Mouse (Mus musculus): Measurements from ENCODE around the gene Prm3. TPM values are rescaled to one million over a fixed set of nuclear protein-coding genes. Genes with fewer than 3 reads are reported as not detected.

Gene Prm3
- total and polyA plus RNA-seq, 3 experiments, result 0.41 TPM; not detected in 2

GRCm38 (mm10) chr16:10834911-10835587 is 44.3 kb upstream of the Prm3 start, which contains the start of gene Rmi2:
Gene Rmi2 (plus strand): TSS chr16:10835059.
- TF ChIP-seq POLR2A (IDR thresholded peaks at IDR 0.05; ENCODE audit: insufficient read depth, low read depth, low read length) (no peak), CTCF (IDR thresholded peaks at IDR 0.05) (peak; percentile 17; the same call in 1 of the 2 replicates)
- WGBS, result 2% methylated on average over 69 of the region's 69 CpGs
- Histone ChIP-seq H3K9ac (ENCODE audit: low read depth, low read length) (peak within 1 kb of the TSS; percentile 68), H3K27me3 (ENCODE audit: control insufficient read depth, insufficient read depth, low read length) (no peaks in the 10 kb centered on the region), H3K4me3 (peak within 1 kb of the TSS; percentile 63), H3K36me3 (ENCODE audit: control insufficient read depth, insufficient read depth, low read length) (no peaks in the 10 kb centered on the region), H3K4me1 (ENCODE audit: control insufficient read depth, insufficient read depth, low read length) (peaks cover 5% of the 10 kb centered on the region), H3K27ac (no peak within 1 kb of the TSS), H3K79me2 (replicated peaks; ENCODE audit: control insufficient read depth, insufficient read depth, low read length) (no peaks in the 10 kb centered on the region)
- DNase-seq, result peak; percentile 90 to 91
- intact Hi-C loops (cut with DNase I), result no loop called here

GRCm38 (mm10) chr16:10834542-10834910 is 43.8 kb upstream of the Prm3 start:
- WGBS, result 4% methylated on average over 12 of the region's 12 CpGs
- Histone ChIP-seq H3K27ac (no peak overlapping the region), H3K79me2 (replicated peaks; ENCODE audit: control insufficient read depth, insufficient read depth, low read length) (no peaks in the 10 kb centered on the region), H3K27me3 (ENCODE audit: control insufficient read depth, insufficient read depth, low read length) (no peaks in the 10 kb centered on the region), H3K4me1 (ENCODE audit: control insufficient read depth, insufficient read depth, low read length) (peaks cover 5% of the 10 kb centered on the region), H3K36me3 (ENCODE audit: control insufficient read depth, insufficient read depth, low read length) (no peaks in the 10 kb centered on the region), H3K4me3 (peak overlapping the region; percentile 63), H3K9ac (ENCODE audit: low read depth, low read length) (no peak overlapping the region)
- DNase-seq, result no peak
- intact Hi-C loops (cut with DNase I), result no loop called here
- no peak for TF ChIP-seq CTCF (IDR thresholded peaks at IDR 0.05)
- no peak for TF ChIP-seq EP300 (IDR thresholded peaks at IDR 0.05; ENCODE audit: insufficient read depth, low read depth, low read length)
- TF ChIP-seq POLR2A (IDR thresholded peaks at IDR 0.05; ENCODE audit: insufficient read depth, low read depth, low read length), result no peak

GRCm38 (mm10) chr16:10828461-10828805 is 37.7 kb upstream of the Prm3 start:
- Histone ChIP-seq H3K9ac (ENCODE audit: low read depth, low read length) (no peak overlapping the region), H3K4me3 (no peak overlapping the region), H3K27me3 (ENCODE audit: control insufficient read depth, insufficient read depth, low read length) (no peaks in the 10 kb centered on the region; the same call in 1 of the 2 replicates), H3K79me2 (replicated peaks; ENCODE audit: control insufficient read depth, insufficient read depth, low read length) (no peaks in the 10 kb centered on the region), H3K27ac (no peak overlapping the region), H3K4me1 (ENCODE audit: control insufficient read depth, insufficient read depth, low read length) (peaks cover 4% of the 10 kb centered on the region; the same call in 1 of the 2 replicates), H3K36me3 (ENCODE audit: control insufficient read depth, insufficient read depth, low read length) (no peaks in the 10 kb centered on the region)
- no peak for DNase-seq
- no peak for TF ChIP-seq POLR2A (IDR thresholded peaks at IDR 0.05; ENCODE audit: insufficient read depth, low read depth, low read length)
- no peak for TF ChIP-seq EP300 (IDR thresholded peaks at IDR 0.05; ENCODE audit: insufficient read depth, low read depth, low read length)
- no peak for TF ChIP-seq CTCF (IDR thresholded peaks at IDR 0.05)
- 73% methylated on average over 4 of the region's 4 CpGs for WGBS
- intact Hi-C loops (cut with DNase I), result no loop called here

GRCm38 (mm10) chr16:10827766-10828460 is 37.2 kb upstream of the Prm3 start:
- H3K4me1 ChIP-seq (ENCODE audit: control insufficient read depth, insufficient read depth, low read length), result peaks cover 4% of the 10 kb centered on the region; the same call in 1 of the 2 replicates
- intact Hi-C loops (cut with DNase I), result no loop called here
- H3K79me2 ChIP-seq (replicated peaks; ENCODE audit: control insufficient read depth, insufficient read depth, low read length), result no peaks in the 10 kb centered on the region
- 84% methylated on average over 7 of the region's 7 CpGs for WGBS
- H3K9ac ChIP-seq (ENCODE audit: low read depth, low read length), result no peak overlapping the region
- H3K4me3 ChIP-seq, result no peak overlapping the region
- no peaks in the 10 kb centered on the region; the same call in 1 of the 2 replicates for H3K27me3 ChIP-seq (ENCODE audit: control insufficient read depth, insufficient read depth, low read length)
- H3K36me3 ChIP-seq (ENCODE audit: control insufficient read depth, insufficient read depth, low read length), result no peaks in the 10 kb centered on the region
- DNase-seq, result no peak
- no peak overlapping the region for H3K27ac ChIP-seq
- TF ChIP-seq CTCF (IDR thresholded peaks at IDR 0.05), result no peak

GRCm38 (mm10) chr16:10827269-10827668 is 36.6 kb upstream of the Prm3 start:
- intact Hi-C loops (cut with DNase I), result no loop called here

GRCm38 (mm10) chr16:10825840-10826239 is 35.1 kb upstream of the Prm3 start:
- intact Hi-C loops (cut with DNase I), result no loop called here
- Histone ChIP-seq H3K27ac (no peak overlapping the region), H3K4me1 (ENCODE audit: control insufficient read depth, insufficient read depth, low read length) (peaks cover 4% of the 10 kb centered on the region; the same call in 1 of the 2 replicates), H3K36me3 (ENCODE audit: control insufficient read depth, insufficient read depth, low read length) (no peaks in the 10 kb centered on the region), H3K4me3 (no peak overlapping the region), H3K79me2 (replicated peaks; ENCODE audit: control insufficient read depth, insufficient read depth, low read length) (no peaks in the 10 kb centered on the region), H3K27me3 (ENCODE audit: control insufficient read depth, insufficient read depth, low read length) (no peaks in the 10 kb centered on the region; the same call in 1 of the 2 replicates), H3K9ac (ENCODE audit: low read depth, low read length) (no peak overlapping the region)
- WGBS, result 68% methylated on average over 4 of the region's 4 CpGs
- no peak for DNase-seq
- TF ChIP-seq POLR2A (IDR thresholded peaks at IDR 0.05; ENCODE audit: insufficient read depth, low read depth, low read length), result no peak
- TF ChIP-seq EP300 (IDR thresholded peaks at IDR 0.05; ENCODE audit: insufficient read depth, low read depth, low read length), result no peak
- no peak for TF ChIP-seq CTCF (IDR thresholded peaks at IDR 0.05)

More at GRCm38 (mm10) chr16:10827269-10827668, 36.6 kb upstream of the Prm3 start:
- peaks cover 4% of the 10 kb centered on the region; the same call in 1 of the 2 replicates for H3K4me1 ChIP-seq (ENCODE audit: control insufficient read depth, insufficient read depth, low read length)
- WGBS, result 94% methylated on average over 9 of the region's 9 CpGs
- no peak overlapping the region for H3K27ac ChIP-seq
- no peak overlapping the region for H3K4me3 ChIP-seq
- H3K79me2 ChIP-seq (replicated peaks; ENCODE audit: control insufficient read depth, insufficient read depth, low read length), result no peaks in the 10 kb centered on the region
- no peaks in the 10 kb centered on the region; the same call in 1 of the 2 replicates for H3K27me3 ChIP-seq (ENCODE audit: control insufficient read depth, insufficient read depth, low read length)
- no peak overlapping the region for H3K9ac ChIP-seq (ENCODE audit: low read depth, low read length)
- DNase-seq, result no peak
- H3K36me3 ChIP-seq (ENCODE audit: control insufficient read depth, insufficient read depth, low read length), result no peaks in the 10 kb centered on the region
- TF ChIP-seq EP300 (IDR thresholded peaks at IDR 0.05; ENCODE audit: insufficient read depth, low read depth, low read length) (no peak), CTCF (IDR thresholded peaks at IDR 0.05) (no peak), POLR2A (IDR thresholded peaks at IDR 0.05; ENCODE audit: insufficient read depth, low read depth, low read length) (no peak)
